Mouse (Mus musculus) liver, postnatal 0 days (tissue): ENCODE data around the gene Adora3. TPM values are rescaled to one million over a fixed set of nuclear protein-coding genes. Genes with fewer than 3 reads are reported as not detected.
A peak's percentile ranks its signal among the peaks of the same experiment; 100 is the strongest.

Source experiments
- ATAC-seq: fragments of 200-750 bp; cut with Nextera tagmentation; 2 replicates; pipeline ENCODE4 v1.8.0; 2017; ENCODE audit warnings: mild to moderate bottlenecking, moderate library complexity
- DNase-seq: peaks from one replicate; pipeline ENCODE4 v3.0.0-alpha.2; 2016
- H3K27ac ChIP-seq: fragments of 300-500 bp; sonication (generic); 2 replicates; pipeline ENCODE4 v1.5.1; 2014; ENCODE audit warnings: antibody characterized with exemption, moderate library complexity, mild to moderate bottlenecking, low read depth
- H3K27me3 ChIP-seq: fragments of 300-500 bp; sonication (generic); 2 replicates; pipeline ENCODE4 v1.6.1; 2014; ENCODE audit warnings: low read length, control low read depth, mixed read lengths; ENCODE audit not compliant: insufficient read depth
- H3K36me3 ChIP-seq: fragments of 300-500 bp; sonication (generic); replicated peaks from 2 replicates; pipeline ENCODE4 v1.6.1; 2014; ENCODE audit warnings: mild to moderate bottlenecking, control low read depth, low read length, moderate library complexity, mixed read lengths; ENCODE audit not compliant: insufficient read depth
- H3K4me1 ChIP-seq: fragments of 300-500 bp; sonication (generic); 2 replicates; pipeline ENCODE4 v1.6.1; 2014; ENCODE audit warnings: antibody characterized with exemption, mild to moderate bottlenecking, control low read depth; ENCODE audit not compliant: insufficient read depth
- H3K4me2 ChIP-seq: fragments of 300-500 bp; sonication (generic); 2 replicates; pipeline ENCODE4 v1.6.1; 2014; ENCODE audit warnings: low read depth, mild to moderate bottlenecking, low read length, moderate library complexity, mixed read lengths
- H3K4me3 ChIP-seq: fragments of 300-500 bp; sonication (generic); 2 replicates; pipeline ENCODE4 v1.5.1; 2014; ENCODE audit warnings: low read depth, low read length
- H3K9ac ChIP-seq: fragments of 300-500 bp; sonication (generic); replicated peaks from 2 replicates; pipeline ENCODE4 v1.6.1; 2014; ENCODE audit warnings: mild to moderate bottlenecking, moderate library complexity
- H3K9me3 ChIP-seq: fragments of 300-500 bp; sonication (generic); 2 replicates; pipeline ENCODE4 v1.6.1; 2016; ENCODE audit warnings: mild to moderate bottlenecking, control low read depth, low read length, mixed read lengths
- CTCF ChIP-seq: sonication (generic); IDR thresholded peaks from 2 replicates; pipeline ENCODE4 v1.5.1; 2016; ENCODE audit warnings: antibody characterized with exemption, low read depth
- EP300 ChIP-seq: IDR thresholded peaks from 2 replicates; pipeline ENCODE4 v1.6.1; 2016; ENCODE audit warnings: antibody characterized with exemption, low read depth, mild to moderate bottlenecking
- WGBS: fragments of 180-500 bp; shearing (Covaris S2); extraction: QIAGEN DNeasy Blood & Tissue Kit; methylation state at CpG from one replicate; pipeline ENCODE4 v1.1.7; 2014; ENCODE audit not compliant: insufficient replicate concordance; 5-methylcytosine and 5-hydroxymethylcytosine counted together
- polyA plus RNA-seq: library from polyadenylated mRNA; unstranded; fragments of >200 nt; fragmentation: Nextera tagmentation; extraction: Ambion mirVana; gene quantifications from 2 replicates; pipeline ENCODE4 v1.2.1, GENCODE M21; 2015

The Adora3 gene
- polyA plus RNA-seq, 1 experiment from 2014 or later = 0.62 TPM

DNA sequence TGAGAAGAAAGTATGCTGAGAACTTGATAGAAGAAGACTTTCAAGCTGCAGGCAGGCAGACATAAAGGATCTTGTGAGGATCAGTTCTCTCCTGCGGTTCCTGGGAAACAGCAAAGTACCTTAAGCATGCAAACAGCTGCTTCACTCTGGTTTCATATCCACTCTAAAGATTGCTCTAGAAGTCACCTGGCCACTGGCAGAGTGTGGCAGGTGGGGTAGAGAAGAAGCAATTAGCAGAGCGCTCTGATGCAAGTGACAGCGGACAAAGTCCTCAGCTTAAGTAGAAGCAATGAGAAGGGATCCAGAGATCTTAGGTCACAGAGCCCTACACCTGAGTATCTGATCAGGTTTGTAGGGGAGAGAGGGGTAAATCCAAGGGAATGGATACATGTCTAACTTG is 39.1 kb upstream of the Adora3 start:
- Histone ChIP-seq H3K9me3 (no peaks in the 10 kb centered on the region), H3K4me1 (0 out of 2 replicates have a peak, but pooled peaks cover 3% of the 10 kb centered on the region), H3K4me3 (no peak overlapping the region), H3K27ac (no peak overlapping the region), H3K4me2 (no peak overlapping the region), H3K9ac (no peak overlapping the region), H3K27me3 (no peaks in the 10 kb centered on the region), H3K36me3 (no peaks in the 10 kb centered on the region)
- DNase-seq (no peak), ATAC-seq (no peak)
- TF ChIP-seq CTCF = no peak
- no peak for TF ChIP-seq EP300
- 91% methylated on average over 3 of the region's 3 CpGs for WGBS

DNA sequence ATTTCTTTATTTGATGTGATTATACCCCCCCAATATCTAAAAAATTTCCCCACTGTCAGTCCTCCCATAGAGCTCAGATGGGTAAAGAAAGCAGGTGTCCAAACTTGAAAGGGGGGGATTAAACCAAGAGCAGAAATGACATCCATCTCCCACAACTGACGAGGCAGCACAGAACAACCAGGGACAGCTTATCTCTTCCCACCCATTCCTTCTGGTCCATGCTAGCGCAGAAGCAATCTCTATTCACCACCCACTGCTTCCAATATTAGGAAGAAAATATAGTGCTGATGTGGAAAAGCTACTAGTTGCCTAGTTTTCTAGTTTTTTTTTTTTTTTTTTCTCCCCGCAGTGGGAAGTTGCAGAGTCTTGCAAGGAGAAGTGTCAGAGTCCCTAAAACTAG is 34.8 kb upstream of the Adora3 start:
- Histone ChIP-seq H3K36me3 (no peaks in the 10 kb centered on the region), H3K27me3 (no peaks in the 10 kb centered on the region), H3K9ac (no peak overlapping the region), H3K4me2 (no peak overlapping the region; the same call in 1 of the 2 replicates), H3K27ac (no peak overlapping the region), H3K4me3 (no peak overlapping the region), H3K4me1 (0 out of 2 replicates have a peak, but pooled peaks cover 3% of the 10 kb centered on the region), H3K9me3 (no peaks in the 10 kb centered on the region)
- no peak for TF ChIP-seq CTCF
- no peak for TF ChIP-seq EP300
- no peak for ATAC-seq
- no peak for DNase-seq
- 42% methylated on average over 3 of the region's 3 CpGs for WGBS

DNA sequence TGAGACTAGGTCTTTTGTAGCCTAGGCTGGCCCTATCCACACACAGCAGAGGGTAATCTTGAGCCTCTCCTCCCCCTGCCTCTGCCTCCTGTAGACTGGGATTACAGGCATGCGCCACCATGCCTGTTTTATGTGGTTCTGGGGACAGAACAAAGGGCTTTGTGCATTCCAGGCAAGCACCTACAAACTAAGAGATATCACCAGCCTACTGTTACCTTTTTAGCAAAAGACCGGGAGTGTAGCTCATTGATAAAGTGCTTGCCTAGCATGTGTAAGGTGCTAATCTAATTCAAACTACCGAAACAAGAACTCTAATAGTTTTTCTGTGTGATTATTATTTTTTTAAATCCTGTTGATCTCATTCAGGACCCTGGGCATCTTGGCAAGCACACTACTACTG is 33.8 kb upstream of the Adora3 start:
- 57% methylated on average over 3 of the region's 3 CpGs for WGBS
- DNase-seq = no peak
- TF ChIP-seq EP300 = peak; percentile 25; the same call in 1 of the 2 replicates
- no peak for TF ChIP-seq CTCF
- H3K36me3 ChIP-seq = no peaks in the 10 kb centered on the region
- H3K9me3 ChIP-seq = no peaks in the 10 kb centered on the region
- H3K4me2 ChIP-seq = no peak overlapping the region
- H3K4me3 ChIP-seq = no peak overlapping the region
- H3K9ac ChIP-seq = no peak overlapping the region
- no peak overlapping the region for H3K27ac ChIP-seq
- 0 out of 2 replicates have a peak, but pooled peaks cover 3% of the 10 kb centered on the region for H3K4me1 ChIP-seq
- no peak for ATAC-seq
- H3K27me3 ChIP-seq = no peaks in the 10 kb centered on the region

DNA sequence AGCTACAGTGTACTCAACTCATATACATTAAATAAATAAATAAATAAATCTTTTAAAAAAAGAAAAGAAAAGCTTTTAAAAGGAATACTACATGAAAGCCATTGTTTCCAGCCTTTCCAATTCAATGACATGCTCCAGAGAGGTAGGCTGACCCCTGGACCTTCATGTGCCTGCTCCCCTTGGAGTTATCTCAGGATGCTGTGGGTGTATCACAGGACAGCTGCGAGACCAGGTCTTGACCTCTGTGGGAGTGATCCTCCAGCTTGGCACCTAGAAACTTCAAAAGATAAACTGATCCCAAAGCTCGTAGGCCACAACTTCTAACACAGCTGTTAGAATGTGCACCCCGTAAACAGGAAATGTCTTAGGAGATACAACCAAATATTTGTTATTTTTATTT is 32.0 kb upstream of the Adora3 start:
- DNase-seq (no peak), ATAC-seq (no peak)

DNA sequence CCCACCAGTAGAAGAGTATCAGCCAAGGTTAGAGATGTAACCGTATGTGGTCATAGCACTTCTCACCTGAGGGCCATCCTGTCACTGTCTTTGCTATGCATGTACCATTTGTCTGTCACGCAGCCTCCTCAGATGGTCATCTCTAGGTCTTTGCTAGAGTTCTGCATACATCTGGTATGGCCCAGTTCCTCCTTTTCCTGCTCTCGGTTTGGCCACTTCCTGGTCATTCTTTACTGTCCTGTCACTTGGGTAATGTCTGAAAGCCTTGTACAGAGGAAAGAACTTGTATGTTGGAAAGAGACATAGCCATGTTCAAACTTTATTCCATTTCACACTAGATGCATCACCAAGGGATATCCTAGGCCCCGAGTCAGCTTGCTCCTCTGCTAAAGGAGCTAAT is 30.8 kb upstream of the Adora3 start:
- Histone ChIP-seq H3K36me3 (no peaks in the 10 kb centered on the region), H3K9me3 (no peaks in the 10 kb centered on the region), H3K9ac (no peak overlapping the region), H3K4me1 (0 out of 2 replicates have a peak, but pooled peaks cover 3% of the 10 kb centered on the region), H3K27me3 (no peaks in the 10 kb centered on the region), H3K4me3 (no peak overlapping the region), H3K27ac (no peak overlapping the region), H3K4me2 (no peak overlapping the region)
- 67% methylated on average over 4 of the region's 4 CpGs for WGBS
- DNase-seq = no peak
- TF ChIP-seq CTCF = no peak
- TF ChIP-seq EP300 = no peak
- no peak for ATAC-seq

More for the DNA sequence above, 32.0 kb upstream of the Adora3 start:
- no peaks in the 10 kb centered on the region for H3K36me3 ChIP-seq
- TF ChIP-seq EP300 = no peak
- TF ChIP-seq CTCF = no peak
- 71% methylated on average over 3 of the region's 3 CpGs for WGBS
- H3K9ac ChIP-seq = no peak overlapping the region
- H3K9me3 ChIP-seq = no peaks in the 10 kb centered on the region
- H3K4me1 ChIP-seq = 0 out of 2 replicates have a peak, but pooled peaks cover 3% of the 10 kb centered on the region
- no peaks in the 10 kb centered on the region for H3K27me3 ChIP-seq
- no peak overlapping the region for H3K4me2 ChIP-seq
- H3K27ac ChIP-seq = no peak overlapping the region
- H3K4me3 ChIP-seq = no peak overlapping the region

DNA sequence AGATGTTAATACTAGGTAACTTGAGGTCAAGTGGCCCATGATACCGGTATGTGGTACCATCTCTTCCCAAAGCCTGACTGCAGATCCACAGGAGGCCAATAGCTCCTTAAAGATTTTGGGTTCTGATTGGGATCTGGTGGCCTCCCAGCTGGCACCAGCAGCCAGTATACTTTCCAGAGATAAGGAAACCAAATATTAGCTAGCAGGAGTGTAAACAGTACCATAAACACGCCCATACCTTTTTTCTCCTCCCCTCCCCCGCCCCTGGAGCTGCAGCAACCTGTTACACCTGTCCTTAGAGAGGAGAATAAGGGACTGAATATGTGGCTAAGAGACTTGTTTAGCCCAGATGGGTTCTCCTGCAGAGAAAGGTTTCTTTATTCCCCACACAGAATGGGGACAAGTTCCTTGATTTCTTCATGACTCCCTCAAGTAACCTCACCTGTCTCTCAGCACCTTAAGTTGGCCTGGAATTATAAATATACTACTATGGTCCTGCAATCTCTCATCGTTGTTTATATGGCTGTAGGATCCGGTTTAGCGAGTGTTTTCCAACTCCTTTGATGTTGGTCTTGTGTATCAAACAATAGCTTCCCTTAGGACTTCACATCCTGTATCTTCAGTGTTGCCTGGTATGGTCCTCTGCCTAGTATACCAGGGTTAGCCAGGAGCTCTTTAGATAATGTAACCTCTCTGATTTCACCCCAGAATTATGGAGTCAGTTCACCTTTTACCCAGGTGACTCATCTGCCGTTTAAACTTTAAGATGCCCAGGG is 24.2 kb upstream of the Adora3 start:
- Histone ChIP-seq H3K27ac (no peak overlapping the region), H3K9ac (no peak overlapping the region), H3K36me3 (no peaks in the 10 kb centered on the region), H3K9me3 (no peaks in the 10 kb centered on the region), H3K4me1 (peaks cover 6% of the 10 kb centered on the region), H3K4me2 (no peak overlapping the region), H3K27me3 (no peaks in the 10 kb centered on the region), H3K4me3 (no peak overlapping the region)
- 49% methylated on average over 7 of the region's 7 CpGs for WGBS
- no peak for TF ChIP-seq CTCF
- no peak for TF ChIP-seq EP300
- DNase-seq (peak; percentile 55), ATAC-seq (peak; percentile 62)

DNA sequence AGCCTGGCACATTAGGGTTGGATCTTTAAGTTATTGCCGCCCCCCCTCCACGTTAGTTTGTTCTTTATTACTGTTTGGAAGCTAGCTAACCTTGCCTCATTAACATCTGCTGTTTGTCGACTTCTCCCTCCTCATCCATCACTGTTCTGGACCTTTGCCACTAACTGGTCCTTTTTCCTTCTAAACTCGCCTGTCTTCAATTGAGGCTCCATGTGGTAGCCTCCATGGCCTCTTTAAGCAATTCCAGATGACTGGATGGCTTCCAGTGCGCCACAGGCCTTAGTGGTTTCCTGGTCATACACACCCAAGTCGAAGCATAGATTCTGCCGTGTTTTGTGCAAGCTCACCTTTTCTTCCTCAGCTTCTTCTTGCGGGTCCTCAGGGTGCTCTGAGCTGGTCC is 16.9 kb upstream of the Adora3 start:
- TF ChIP-seq EP300 = no peak
- no peak for TF ChIP-seq CTCF
- Histone ChIP-seq H3K4me2 (no peak overlapping the region), H3K27me3 (peaks cover 3% of the 10 kb centered on the region; the same call in 1 of the 2 replicates), H3K27ac (no peak overlapping the region), H3K4me3 (no peak overlapping the region), H3K9me3 (no peaks in the 10 kb centered on the region), H3K36me3 (no peaks in the 10 kb centered on the region), H3K9ac (no peak overlapping the region), H3K4me1 (peaks cover 1% of the 10 kb centered on the region)
- DNase-seq (no peak), ATAC-seq (no peak)
- 70% methylated on average over 8 of the region's 8 CpGs for WGBS
